Mouse (Mus musculus) forebrain, embryonic 14.5 days (tissue): ENCODE results near the gene Ajap1. TPM values are rescaled to one million over a fixed set of nuclear protein-coding genes. Genes with fewer than 3 reads are reported as not detected.

Experiments
- ATAC-seq: fragments of 200-750 bp; cut with Nextera tagmentation; 2 replicates; pipeline ENCODE4 v1.8.0; 2017; ENCODE audit warnings: mild to moderate bottlenecking, moderate library complexity
- DNase-seq: peaks from one replicate; pipeline ENCODE4 v3.0.0-alpha.2; 2015; ENCODE audit warnings: low spot score
- H3K27ac ChIP-seq: fragments of 300-500 bp; sonication (generic); 2 replicates; pipeline ENCODE4 v1.5.1; 2014; ENCODE audit warnings: low read depth, mild to moderate bottlenecking, control low read depth, low read length, moderate library complexity
- H3K27me3 ChIP-seq: fragments of 300-500 bp; sonication (generic); replicated peaks from 2 replicates; pipeline ENCODE4 v1.6.1; 2014; ENCODE audit warnings: low read length, control low read depth, mixed read lengths; ENCODE audit not compliant: control insufficient read depth, insufficient read depth
- H3K36me3 ChIP-seq: fragments of 300-500 bp; sonication (generic); 2 replicates; pipeline ENCODE4 v1.6.1; 2014; ENCODE audit warnings: low read length, control low read depth; ENCODE audit not compliant: control insufficient read depth, insufficient read depth
- H3K4me1 ChIP-seq: fragments of 300-500 bp; sonication (generic); 2 replicates; pipeline ENCODE4 v1.6.1; 2014; ENCODE audit warnings: antibody characterized with exemption, low read length, control low read depth; ENCODE audit not compliant: control insufficient read depth, insufficient read depth
- H3K4me2 ChIP-seq: fragments of 300-500 bp; sonication (generic); 2 replicates; pipeline ENCODE4 v1.6.1; 2014; ENCODE audit warnings: mild to moderate bottlenecking, control low read depth, low read length
- H3K4me3 ChIP-seq: fragments of 300-500 bp; sonication (generic); 2 replicates; pipeline ENCODE4 v1.5.1; 2014; ENCODE audit warnings: low read depth, low read length, control low read depth
- H3K9ac ChIP-seq: fragments of 300-500 bp; sonication (generic); 2 replicates; pipeline ENCODE4 v1.6.1; 2014; ENCODE audit warnings: mild to moderate bottlenecking, low read length, control low read depth, moderate library complexity
- H3K9me3 ChIP-seq: fragments of 300-500 bp; sonication (generic); replicated peaks from 2 replicates; pipeline ENCODE4 v1.6.1; 2016; ENCODE audit warnings: low read length, control low read depth, mixed read lengths; ENCODE audit not compliant: control insufficient read depth
- WGBS: fragments of 180-500 bp; shearing (Covaris S2); extraction: QIAGEN DNeasy Blood & Tissue Kit; methylation state at CpG from one replicate; pipeline ENCODE4 v1.1.7; 2014; 5-methylcytosine and 5-hydroxymethylcytosine counted together
- polyA plus RNA-seq: library from polyadenylated mRNA; unstranded; fragments of >200 nt; fragmentation: Nextera tagmentation; extraction: Ambion mirVana; gene quantifications from 2 replicates; pipeline ENCODE4 v1.2.1, GENCODE M21; 2014

The Ajap1 gene
- polyA plus RNA-seq, 1 experiment from 2014 or later = 3.8 TPM

DNA sequence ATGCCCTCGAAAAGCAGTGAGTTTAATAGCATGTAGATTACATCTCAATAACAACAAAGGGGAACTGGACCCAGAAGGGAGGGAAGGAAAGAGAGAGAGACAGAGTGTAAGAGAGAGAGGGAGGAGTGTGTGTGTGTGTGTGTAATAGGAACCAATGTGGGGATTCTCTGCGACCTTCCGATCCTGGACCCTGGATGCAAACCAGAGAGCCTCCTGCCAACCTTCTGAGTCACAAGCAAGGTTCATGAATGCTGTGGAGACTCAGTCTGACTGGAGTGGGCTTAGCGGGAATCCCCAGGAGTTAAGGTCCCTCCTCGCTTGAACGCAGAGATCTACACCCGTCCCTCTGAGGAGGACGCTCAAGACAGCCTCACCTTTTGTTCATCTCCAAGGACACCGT, 45.4 kb downstream of the Ajap1 start:
- ATAC-seq = no peak
- WGBS = 76% methylated on average over 9 of the region's 9 CpGs
- no peak for DNase-seq
- Histone ChIP-seq H3K27me3 (no peaks in the 10 kb centered on the region), H3K4me2 (no peak overlapping the region), H3K4me1 (peaks cover 14% of the 10 kb centered on the region), H3K27ac (no peak overlapping the region), H3K36me3 (no peaks in the 10 kb centered on the region), H3K9ac (no peak overlapping the region), H3K4me3 (no peak overlapping the region), H3K9me3 (no peaks in the 10 kb centered on the region)

GRCm38 (mm10) chr4:153435917-153436316, 46.7 kb downstream of the Ajap1 start:
- no peak overlapping the region for H3K4me2 ChIP-seq
- H3K9me3 ChIP-seq = no peaks in the 10 kb centered on the region
- ATAC-seq (peak; percentile 73; the same call in 1 of the 2 replicates), DNase-seq (peak; percentile 80)
- H3K27ac ChIP-seq = peak overlapping the region; percentile 72
- peaks cover 14% of the 10 kb centered on the region for H3K4me1 ChIP-seq
- no peak overlapping the region for H3K9ac ChIP-seq
- H3K36me3 ChIP-seq = no peaks in the 10 kb centered on the region
- H3K4me3 ChIP-seq = no peak overlapping the region
- 53% methylated on average over 5 of the region's 5 CpGs for WGBS
- no peaks in the 10 kb centered on the region for H3K27me3 ChIP-seq

DNA sequence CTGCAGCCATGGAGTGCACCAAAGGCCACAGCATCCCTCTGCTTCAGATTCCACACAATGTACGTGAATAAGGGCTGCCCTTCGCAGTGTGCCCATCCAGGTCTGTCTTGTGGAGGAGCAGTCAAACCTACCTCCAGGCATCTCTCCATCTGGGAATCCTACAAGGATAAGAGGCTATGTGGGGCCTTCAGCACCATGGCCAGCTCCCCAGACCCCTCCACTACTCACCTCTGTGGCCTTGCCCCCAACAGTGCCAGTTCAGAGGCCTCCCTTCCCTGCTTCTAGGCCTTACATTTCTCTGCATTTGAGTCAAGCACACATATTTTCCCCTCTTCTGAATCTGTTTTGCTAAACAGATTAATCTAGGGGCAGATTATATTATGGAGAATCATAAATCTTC, 52.6 kb downstream of the Ajap1 start:
- Histone ChIP-seq H3K27me3 (no peaks in the 10 kb centered on the region), H3K4me3 (no peak overlapping the region), H3K36me3 (no peaks in the 10 kb centered on the region), H3K9ac (no peak overlapping the region), H3K4me2 (no peak overlapping the region), H3K9me3 (no peaks in the 10 kb centered on the region; the same call in 1 of the 2 replicates), H3K4me1 (no peaks in the 10 kb centered on the region), H3K27ac (no peak overlapping the region)
- DNase-seq (no peak), ATAC-seq (no peak)
- WGBS = 87% methylated on average over 2 of the region's 2 CpGs

- no peaks in the 10 kb centered on the region for H3K4me1 ChIP-seq
- no peaks in the 10 kb centered on the region; the same call in 1 of the 2 replicates for H3K9me3 ChIP-seq
- DNase-seq = no peak
- no peaks in the 10 kb centered on the region for H3K36me3 ChIP-seq
- no peaks in the 10 kb centered on the region for H3K27me3 ChIP-seq
- 80% methylated on average over 16 of the region's 16 CpGs for WGBS
- no peak overlapping the region for H3K4me2 ChIP-seq
- no peak for ATAC-seq
- no peak overlapping the region for H3K4me3 ChIP-seq
- no peak overlapping the region for H3K27ac ChIP-seq
- no peak overlapping the region for H3K9ac ChIP-seq
Measured at GRCm38 (mm10) chr4:153425961-153426656, 56.5 kb downstream of the Ajap1 start.

DNA sequence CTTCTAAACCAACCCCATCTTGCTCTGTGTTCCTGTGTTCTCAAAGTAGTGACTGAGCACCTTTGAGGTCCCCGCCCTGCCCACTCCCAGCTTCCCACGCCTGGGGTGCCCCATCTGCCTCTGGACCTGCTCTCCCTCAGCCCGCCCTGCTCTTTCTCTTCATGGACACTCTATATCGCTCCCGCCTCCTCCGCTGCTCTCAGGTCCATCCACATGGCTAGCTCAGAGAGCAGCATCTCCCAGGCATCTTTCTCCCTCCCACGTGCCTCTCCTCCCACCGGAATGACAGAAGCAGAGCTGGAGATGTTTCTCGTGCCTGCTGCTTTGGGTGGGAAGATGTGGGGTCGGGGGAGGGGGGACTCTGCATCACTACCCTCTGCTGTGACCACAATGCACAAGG, 58.3 kb downstream of the Ajap1 start:
- 86% methylated on average over 10 of the region's 10 CpGs for WGBS
- ATAC-seq (no peak), DNase-seq (no peak)
- H3K9me3 ChIP-seq = no peaks in the 10 kb centered on the region; the same call in 1 of the 2 replicates
- H3K4me2 ChIP-seq = no peak overlapping the region
- no peaks in the 10 kb centered on the region for H3K36me3 ChIP-seq
- H3K9ac ChIP-seq = no peak overlapping the region
- H3K27ac ChIP-seq = no peak overlapping the region
- no peak overlapping the region for H3K4me3 ChIP-seq
- no peaks in the 10 kb centered on the region for H3K4me1 ChIP-seq
- no peaks in the 10 kb centered on the region for H3K27me3 ChIP-seq

DNA sequence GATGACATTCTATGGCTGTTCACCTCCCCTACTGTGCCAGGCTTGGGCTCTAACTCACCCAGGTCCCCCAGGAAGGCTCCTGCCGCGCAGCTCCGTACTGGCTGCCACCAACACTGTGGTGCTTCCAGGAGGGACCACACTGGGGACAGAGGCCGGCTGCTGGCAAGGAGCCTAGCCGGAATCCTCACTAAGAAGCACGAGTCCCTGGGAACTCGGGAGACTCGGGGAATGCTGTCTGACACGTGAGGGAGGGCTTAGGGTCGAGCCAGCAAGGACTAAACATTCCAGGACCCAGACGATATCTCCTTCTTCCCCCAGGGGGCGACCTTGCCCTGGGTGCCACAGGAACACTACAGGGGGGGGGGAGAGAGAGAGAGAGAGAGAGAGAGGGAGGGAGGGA, 64.7 kb downstream of the Ajap1 start:
- Histone ChIP-seq H3K4me3 (no peak overlapping the region), H3K4me2 (peak overlapping the region; percentile 39; the same call in 1 of the 2 replicates), H3K27me3 (no peaks in the 10 kb centered on the region), H3K4me1 (peaks cover 6% of the 10 kb centered on the region), H3K9ac (no peak overlapping the region), H3K9me3 (no peaks in the 10 kb centered on the region), H3K36me3 (no peaks in the 10 kb centered on the region), H3K27ac (no peak overlapping the region)
- WGBS = 2% methylated on average over 11 of the region's 12 CpGs
- DNase-seq (peak; percentile 55), ATAC-seq (peak; percentile 42; the same call in 1 of the 2 replicates)

DNA sequence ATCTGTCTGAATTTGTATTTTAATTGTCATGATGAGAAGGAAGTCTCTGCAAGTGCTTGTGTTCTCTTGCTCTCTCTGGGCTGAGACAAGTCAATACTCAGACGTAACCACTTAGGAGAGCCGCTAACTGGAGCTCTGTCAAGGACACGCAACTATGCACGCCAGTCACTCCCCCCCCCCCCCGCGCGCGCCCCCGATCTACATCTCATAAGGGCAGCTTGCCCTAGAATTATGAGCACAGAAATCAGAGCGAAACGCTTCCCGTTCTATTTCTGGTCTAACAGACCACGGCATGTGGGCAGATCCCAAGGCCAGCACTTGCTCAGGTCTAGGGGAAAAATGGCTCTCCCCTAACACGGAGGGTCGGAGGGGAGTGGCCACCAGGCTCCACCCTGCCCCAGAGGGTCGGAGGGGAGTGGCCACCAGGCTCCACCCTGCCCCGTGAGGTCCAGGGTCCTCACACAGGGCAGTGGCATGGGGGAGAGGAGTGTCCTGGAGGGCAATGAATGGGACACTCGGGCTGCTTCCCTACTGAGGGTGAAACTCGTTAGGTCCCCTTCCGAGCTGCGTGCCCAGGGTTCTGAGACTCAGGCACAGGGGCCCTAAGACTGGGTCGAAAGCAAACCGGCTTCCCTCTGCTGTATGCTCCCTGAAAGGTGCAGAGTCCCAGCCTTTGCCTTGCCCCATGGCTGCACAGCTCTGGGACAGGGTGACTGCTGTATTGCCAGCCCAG, 65.3 kb downstream of the Ajap1 start:
- Histone ChIP-seq H3K4me2 (peak overlapping the region; percentile 39), H3K9me3 (no peaks in the 10 kb centered on the region), H3K4me3 (peak overlapping the region; percentile 7; the same call in 1 of the 2 replicates), H3K4me1 (peaks cover 6% of the 10 kb centered on the region), H3K36me3 (no peaks in the 10 kb centered on the region), H3K27me3 (no peaks in the 10 kb centered on the region), H3K9ac (peak overlapping the region; percentile 26; the same call in 1 of the 2 replicates), H3K27ac (no peak overlapping the region)
- DNase-seq (no peak), ATAC-seq (peak; percentile 54; the same call in 1 of the 2 replicates)
- WGBS = 7% methylated on average over 22 of the region's 23 CpGs

DNA sequence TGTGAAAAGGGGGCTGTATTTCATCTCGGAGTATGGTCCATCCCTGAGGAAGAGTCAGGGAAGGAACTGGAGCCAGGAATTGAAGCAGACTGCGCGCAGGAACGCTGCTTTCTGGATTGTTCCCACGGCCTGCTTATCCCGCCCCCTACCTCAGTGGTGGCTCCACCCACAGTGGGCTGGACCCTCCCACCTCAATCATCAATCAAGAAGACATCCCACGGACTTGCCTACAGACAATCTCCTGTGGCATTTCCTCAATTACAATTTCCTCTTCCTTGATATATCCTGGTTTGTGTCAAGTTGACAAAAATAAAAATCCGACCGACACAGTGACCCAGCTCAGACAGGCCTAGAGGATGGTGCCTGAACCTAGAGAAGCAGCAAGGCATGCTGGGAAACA, 66.5 kb downstream of the Ajap1 start:
- DNase-seq (no peak), ATAC-seq (no peak)
- Histone ChIP-seq H3K4me1 (peaks cover 6% of the 10 kb centered on the region), H3K9ac (no peak overlapping the region), H3K4me2 (no peak overlapping the region), H3K4me3 (no peak overlapping the region), H3K27ac (no peak overlapping the region), H3K9me3 (no peaks in the 10 kb centered on the region), H3K27me3 (no peaks in the 10 kb centered on the region), H3K36me3 (no peaks in the 10 kb centered on the region)
- 79% methylated on average over 9 of the region's 9 CpGs for WGBS

DNA sequence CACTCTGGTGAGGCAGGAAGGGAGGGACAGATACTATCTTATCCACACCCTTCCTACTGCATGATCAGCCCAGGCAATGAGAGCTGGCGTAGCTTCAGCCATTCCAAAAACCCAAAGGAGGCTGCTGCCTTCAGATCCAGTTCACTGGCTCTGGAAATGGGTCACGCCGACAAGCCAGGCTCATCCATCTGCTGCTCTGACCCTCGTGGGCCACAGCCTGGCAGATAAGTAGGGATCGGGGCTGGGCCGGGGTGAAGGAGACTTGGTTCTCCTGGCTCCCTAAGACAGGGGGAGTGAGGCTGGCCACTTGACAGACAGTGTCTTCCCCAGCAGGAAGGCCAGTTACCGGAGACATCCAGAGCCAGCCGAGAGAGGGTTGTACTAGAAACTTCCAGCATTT, 84.2 kb downstream of the Ajap1 start:
- H3K4me3 ChIP-seq = no peak overlapping the region
- H3K27ac ChIP-seq = no peak overlapping the region
- ATAC-seq = no peak
- WGBS = 91% methylated on average over 8 of the region's 8 CpGs
- no peak overlapping the region for H3K4me2 ChIP-seq
- H3K9me3 ChIP-seq = no peaks in the 10 kb centered on the region
- H3K4me1 ChIP-seq = no peaks in the 10 kb centered on the region
- H3K36me3 ChIP-seq = no peaks in the 10 kb centered on the region
- H3K9ac ChIP-seq = no peak overlapping the region
- no peaks in the 10 kb centered on the region for H3K27me3 ChIP-seq
- DNase-seq = no peak
